Mouse (Mus musculus) small intestine, adult 2 months (tissue): ENCODE data around the gene Lmtk2.

Experiments used
- CTCF ChIP-seq: fragments of 200-500 bp; IDR thresholded peaks from 2 replicates; pipeline ENCODE4 v1.5.1; 2012; ENCODE audit warnings: low read depth, mild to moderate bottlenecking, control low read depth, inconsistent platforms, low read length, moderate library complexity, mixed read lengths; ENCODE audit not compliant: insufficient replicate concordance, insufficient read length; ENCODE audit errors: extremely low read depth
- POLR2A ChIP-seq: fragments of 200-500 bp; IDR thresholded peaks from 2 replicates; pipeline ENCODE4 v1.6.1; 2012; ENCODE audit warnings: low read depth, mild to moderate bottlenecking, control low read depth, inconsistent platforms, low read length, moderate library complexity

GRCm38 (mm10) chr5:144178216-144178615 is 78.0 kb downstream of the Lmtk2 start:
- no peak for TF ChIP-seq POLR2A
- TF ChIP-seq CTCF: no peak
